Mouse (Mus musculus): ENCODE results near the gene Olfr693. TPM values are rescaled to one million over a fixed set of nuclear protein-coding genes. Genes with fewer than 3 reads are reported as not detected.

Gene Olfr693
- not detected in 2 replicates for polyA plus RNA-seq (2012)

- no peak for TF ChIP-seq GATA1 (IDR thresholded peaks at IDR 0.05; ENCODE audit: low read length)
Observed at GRCm38 (mm10) chr7:106680484-106680883, at the start of gene Olfr693. Gene Olfr693 (minus strand): TSS chr7:106680584.

- peak; percentile 70 for TF ChIP-seq GATA1 (IDR thresholded peaks at IDR 0.05; ENCODE audit: low read length)
Observed at GRCm38 (mm10) chr7:106725654-106726053, 45.3 kb upstream of the Olfr693 start.

- TF ChIP-seq GATA1 (IDR thresholded peaks at IDR 0.05; ENCODE audit: low read length): no peak
Observed at GRCm38 (mm10) chr7:106716296-106716695, 35.9 kb upstream of the Olfr693 start, which contains the start of gene Olfr695. Gene Olfr695 (minus strand): TSS chr7:106716396.

- no peak for TF ChIP-seq GATA1 (IDR thresholded peaks at IDR 0.05; ENCODE audit: low read length)
Observed at GRCm38 (mm10) chr7:106711463-106711862, 31.1 kb upstream of the Olfr693 start.

GRCm38 (mm10) chr7:106696891-106697290 lies 16.5 kb upstream of the Olfr693 start:
- TF ChIP-seq GATA1 (IDR thresholded peaks at IDR 0.05; ENCODE audit: low read length): no peak

GRCm38 (mm10) chr7:106692976-106693375 lies 12.6 kb upstream of the Olfr693 start:
- TF ChIP-seq GATA1 (IDR thresholded peaks at IDR 0.05; ENCODE audit: low read length): no peak

GRCm38 (mm10) chr7:106691714-106692113 lies 11.3 kb upstream of the Olfr693 start, which contains the start of gene Olfr694:
Gene Olfr694 (minus strand): TSS chr7:106691814.
- TF ChIP-seq GATA1 (IDR thresholded peaks at IDR 0.05; ENCODE audit: low read length): no peak

- TF ChIP-seq GATA1 (IDR thresholded peaks at IDR 0.05; ENCODE audit: low read length): no peak
Observed at GRCm38 (mm10) chr7:106685382-106685781, 5.0 kb upstream of the Olfr693 start.

GRCm38 (mm10) chr7:106652344-106652652 lies 28.1 kb downstream of the Olfr693 start:
- peak; percentile 62 for TF ChIP-seq GATA1 (IDR thresholded peaks at IDR 0.05; ENCODE audit: low read length)

GRCm38 (mm10) chr7:106651555-106652343 lies 28.6 kb downstream of the Olfr693 start:
- TF ChIP-seq GATA1 (IDR thresholded peaks at IDR 0.05; ENCODE audit: low read length): peak; percentile 71

GRCm38 (mm10) chr7:106649774-106650173 lies 30.6 kb downstream of the Olfr693 start:
- no peak for TF ChIP-seq GATA1 (IDR thresholded peaks at IDR 0.05; ENCODE audit: low read length)

- no peak for TF ChIP-seq GATA1 (IDR thresholded peaks at IDR 0.05; ENCODE audit: low read length)
Observed at GRCm38 (mm10) chr7:106645261-106645660, 35.1 kb downstream of the Olfr693 start.

- no peak for TF ChIP-seq GATA1 (IDR thresholded peaks at IDR 0.05; ENCODE audit: low read length)
Observed at GRCm38 (mm10) chr7:106644222-106644870, 36.0 kb downstream of the Olfr693 start.

GRCm38 (mm10) chr7:106640839-106641238 lies 39.5 kb downstream of the Olfr693 start:
- TF ChIP-seq GATA1 (IDR thresholded peaks at IDR 0.05; ENCODE audit: low read length): peak; percentile 38

GRCm38 (mm10) chr7:106635560-106635959 lies 44.8 kb downstream of the Olfr693 start:
- no peak for TF ChIP-seq GATA1 (IDR thresholded peaks at IDR 0.05; ENCODE audit: low read length)

Other genes with a start within 250 kb of the Olfr693 start
- gene Olfr694, start 11.2 kb upstream of the Olfr693 start, polyA plus RNA-seq (2012): not detected in 2 replicates
- not detected in 2 replicates for gene Olfr695, start 35.8 kb upstream of the Olfr693 start, polyA plus RNA-seq (2012)
- not detected in 2 replicates for gene Olfr697, start 61.9 kb upstream of the Olfr693 start, polyA plus RNA-seq (2012)
- not detected in 2 replicates for gene Olfr698, start 74.8 kb upstream of the Olfr693 start, polyA plus RNA-seq (2012)
- not detected in 2 replicates for gene Olfr699, start 112.6 kb upstream of the Olfr693 start, polyA plus RNA-seq (2012)
- not detected in 2 replicates for gene Olfr700, start 128.2 kb upstream of the Olfr693 start, polyA plus RNA-seq (2012)
- gene Olfr701, start 133.5 kb upstream of the Olfr693 start, polyA plus RNA-seq (2012): not detected in 2 replicates
- not detected in 2 replicates for gene Olfr702, start 153.3 kb upstream of the Olfr693 start, polyA plus RNA-seq (2012)
- gene Olfr703, start 162.8 kb upstream of the Olfr693 start, polyA plus RNA-seq (2012): not detected in 2 replicates
- not detected in 2 replicates for gene Olfr704, start 182.6 kb upstream of the Olfr693 start, polyA plus RNA-seq (2012)
- not detected in 2 replicates for gene Olfr705, start 196.3 kb upstream of the Olfr693 start, polyA plus RNA-seq (2012)
- gene Olfr706, start 207.6 kb upstream of the Olfr693 start, polyA plus RNA-seq (2012): not detected in 2 replicates
- not detected in 2 replicates for gene Olfr707, start 220.7 kb upstream of the Olfr693 start, polyA plus RNA-seq (2012)
- not detected in 2 replicates for gene Olfr1532-ps1, start 227.4 kb upstream of the Olfr693 start, polyA plus RNA-seq (2012)

Data from G1E-ER4 (cell line).